Mouse (Mus musculus) neural tube, embryonic 10.5 days (tissue): ENCODE measurements around the gene Sgms1.

Source experiments
- DNase-seq: peaks from one replicate; pipeline ENCODE4 v3.0.0-alpha.2; 2017; ENCODE audit warnings: low spot score; ENCODE audit errors: extremely low spot score

The Sgms1 gene

DNA sequence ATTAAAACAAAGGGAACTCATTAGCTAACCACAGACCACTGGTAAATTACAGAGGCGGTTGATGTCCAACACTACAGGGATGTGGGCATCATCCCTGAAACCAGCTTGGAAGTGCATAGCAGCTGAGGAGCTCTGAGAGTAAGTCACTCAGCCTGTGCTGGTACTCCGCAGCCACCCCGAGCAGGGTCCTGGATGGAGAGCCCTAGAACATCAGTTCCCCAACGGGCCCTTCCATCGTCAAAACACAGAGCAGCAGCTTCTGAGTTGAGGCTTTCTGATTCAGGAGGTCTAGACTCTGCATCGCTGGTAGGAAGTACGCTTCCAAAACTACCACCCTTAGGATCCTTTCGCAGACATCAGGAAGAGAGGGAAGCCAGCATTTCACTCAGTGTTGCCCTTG is 5.8 kb downstream of the Sgms1 start:
- no peak for DNase-seq

DNA sequence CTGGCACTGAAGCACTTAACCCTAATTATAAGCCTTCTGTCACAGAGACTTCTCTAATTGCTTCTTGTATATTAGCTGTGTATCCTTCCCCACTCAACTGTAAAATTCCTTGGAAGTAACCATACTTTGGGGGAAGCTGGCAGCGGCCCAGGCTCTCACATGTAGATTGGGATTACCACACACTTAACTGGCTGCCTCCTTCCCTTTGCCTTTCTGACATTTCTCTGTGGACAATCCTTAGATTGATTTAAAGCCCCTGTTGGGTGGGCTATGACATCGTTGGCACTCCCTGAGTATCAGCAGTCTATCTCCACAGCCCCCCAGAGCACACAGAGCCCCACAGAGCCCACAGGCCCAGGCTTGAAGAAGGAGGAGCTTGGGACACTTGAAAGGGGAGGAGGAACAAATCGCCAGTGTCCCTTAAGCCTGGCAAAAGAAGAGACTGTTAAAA is 8.0 kb downstream of the Sgms1 start:
- DNase-seq = no peak

DNA sequence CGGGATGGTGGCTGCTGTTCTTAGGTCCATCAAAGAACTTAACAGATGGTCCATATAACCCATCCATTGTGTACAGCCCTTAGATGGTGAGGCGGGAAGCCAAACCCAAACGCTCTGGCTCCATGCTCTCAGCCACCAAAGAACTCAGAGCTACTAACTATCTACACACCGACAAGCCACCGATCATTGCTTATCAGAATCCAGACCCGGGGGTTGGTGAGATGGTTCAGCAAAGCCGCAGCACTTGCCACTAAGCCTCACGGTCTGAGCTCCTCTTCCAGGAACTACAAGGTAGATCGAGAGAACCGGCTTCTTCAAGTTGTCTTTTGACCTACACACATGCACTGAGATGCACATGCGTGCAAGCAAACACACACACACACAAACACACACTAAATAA is 8.8 kb downstream of the Sgms1 start:
- no peak for DNase-seq

DNA sequence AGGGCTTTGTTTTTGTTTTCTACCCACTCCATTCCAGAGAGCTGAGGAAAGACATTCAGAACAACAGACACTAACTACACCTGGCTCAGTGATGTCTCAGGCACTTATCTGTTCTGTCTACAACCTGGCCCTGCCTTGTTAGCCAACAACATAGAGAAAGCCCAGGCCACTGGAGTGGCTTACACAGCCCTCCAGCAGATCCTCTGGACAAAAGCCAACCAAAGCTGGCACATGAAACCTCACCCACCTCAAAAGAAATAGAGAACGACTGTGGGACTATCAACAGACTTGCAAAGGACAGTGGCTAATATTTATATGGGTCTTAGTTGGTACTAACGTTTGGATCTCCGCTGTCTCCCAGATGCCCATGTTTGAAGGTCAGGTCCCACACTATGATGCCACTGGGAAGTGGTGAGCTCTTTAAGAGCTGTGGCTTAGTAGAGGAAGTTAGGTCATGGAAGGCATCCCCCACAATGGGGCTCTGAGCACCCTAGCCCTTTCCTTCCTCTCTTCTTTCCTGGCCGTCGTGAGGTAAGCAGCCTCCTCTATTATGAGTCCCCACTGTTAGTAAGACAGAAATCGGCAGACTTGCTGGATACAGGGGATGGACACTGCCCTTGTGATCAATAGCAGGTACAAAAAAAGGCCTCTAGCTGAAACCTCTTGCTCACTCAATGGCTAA is 10.1 kb downstream of the Sgms1 start:
- no peak for DNase-seq

DNA sequence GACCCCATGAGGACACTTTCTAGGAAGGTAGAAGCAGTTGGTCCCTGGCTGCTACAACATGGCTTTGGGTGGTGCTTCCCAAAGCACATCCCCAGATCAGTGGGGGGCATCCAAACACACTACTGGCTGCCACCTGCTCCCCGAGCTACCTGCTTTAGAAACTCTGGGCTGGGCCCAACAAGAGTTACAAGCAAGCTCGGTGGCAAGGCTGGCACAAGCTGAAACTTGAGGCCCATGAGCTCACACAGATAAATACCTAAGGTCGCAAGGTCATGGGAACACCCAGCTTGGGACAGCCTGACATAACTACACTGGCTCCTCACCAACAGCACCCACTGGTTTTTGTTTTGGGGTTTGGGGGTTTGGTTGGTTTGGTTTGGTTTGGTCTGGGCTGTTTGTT is 10.9 kb downstream of the Sgms1 start:
- DNase-seq = no peak

GRCm38 (mm10) chr19:32377701-32378325 is 11.7 kb downstream of the Sgms1 start:
- DNase-seq = no peak

DNA sequence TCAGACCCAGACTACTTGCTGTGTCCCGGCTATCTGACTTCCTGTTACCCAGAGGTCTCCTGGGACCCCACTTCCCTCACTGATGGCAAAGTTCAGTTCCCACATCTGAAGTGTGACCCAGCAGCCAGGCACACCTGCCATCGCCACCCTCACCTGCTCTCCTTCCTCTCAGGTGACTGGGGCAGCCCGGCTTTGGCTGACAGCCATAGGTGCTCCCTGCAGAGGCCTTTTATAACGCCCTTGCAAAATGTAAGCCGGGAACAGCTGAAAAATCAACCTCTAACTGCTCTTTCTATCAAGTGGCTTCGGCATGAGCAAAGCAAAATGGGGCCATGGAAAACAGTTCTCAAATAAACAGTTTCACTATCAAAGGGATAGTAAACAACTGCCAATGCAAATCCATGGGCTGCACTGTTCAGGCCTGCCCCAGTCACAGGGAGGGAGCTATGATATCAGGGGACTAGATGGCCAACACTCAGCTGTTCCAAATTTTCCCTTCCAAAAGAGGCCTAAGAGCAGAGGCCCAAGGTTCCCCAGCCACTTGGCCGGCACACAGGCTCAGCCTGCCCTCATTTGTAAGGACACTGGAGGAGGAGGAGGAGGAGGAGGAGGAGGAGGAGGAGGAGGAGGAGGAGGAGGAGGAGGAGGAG is 12.5 kb downstream of the Sgms1 start:
- DNase-seq = no peak

DNA sequence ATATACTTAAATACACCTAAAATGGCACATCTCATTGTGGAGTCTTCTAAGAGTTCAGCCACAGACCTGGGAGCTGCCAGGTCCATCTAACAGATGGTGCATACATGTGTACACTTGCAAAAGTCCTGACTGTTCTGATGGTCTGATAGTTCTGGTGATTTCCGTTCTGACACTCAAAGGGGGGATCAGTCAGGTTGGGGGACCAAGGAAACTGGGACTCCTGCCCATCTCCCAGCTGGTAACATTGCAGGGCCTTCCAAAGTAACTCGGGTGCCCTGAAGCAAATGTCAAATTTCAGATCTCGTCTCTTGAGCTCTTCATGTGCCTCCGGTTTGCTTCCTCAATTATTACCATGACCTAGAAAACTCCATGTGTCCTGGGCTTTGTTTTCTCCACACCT is 13.5 kb downstream of the Sgms1 start:
- DNase-seq = no peak

- DNase-seq = no peak
These were observed 14.0 kb downstream of the Sgms1 start for GRCm38 (mm10) chr19:32375473-32375985.

GRCm38 (mm10) chr19:32374751-32375150 is 14.8 kb downstream of the Sgms1 start:
- no peak for DNase-seq

- DNase-seq = no peak
These were observed 15.5 kb downstream of the Sgms1 start for GRCm38 (mm10) chr19:32373865-32374655.

- no peak for DNase-seq
These were observed 17.1 kb downstream of the Sgms1 start for GRCm38 (mm10) chr19:32372373-32372772.

DNA sequence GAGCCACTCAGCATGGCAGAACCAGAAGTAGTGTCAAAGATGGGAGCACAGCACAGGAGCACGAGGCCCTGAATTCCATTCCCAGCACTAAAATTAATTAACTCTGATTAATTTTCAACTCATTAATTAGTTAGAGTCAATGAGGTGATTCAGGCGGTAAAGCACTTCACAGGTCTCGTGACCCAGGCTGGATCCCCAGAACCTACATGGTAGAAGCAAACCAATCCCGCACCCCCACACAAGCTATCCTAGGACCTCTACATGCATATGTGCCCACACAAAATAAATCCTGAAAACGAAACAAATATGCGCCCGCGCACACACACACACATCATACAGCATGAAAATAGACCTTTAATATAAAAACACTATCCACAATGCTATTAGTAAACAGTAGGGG is 22.2 kb downstream of the Sgms1 start:
- no peak for DNase-seq

DNA sequence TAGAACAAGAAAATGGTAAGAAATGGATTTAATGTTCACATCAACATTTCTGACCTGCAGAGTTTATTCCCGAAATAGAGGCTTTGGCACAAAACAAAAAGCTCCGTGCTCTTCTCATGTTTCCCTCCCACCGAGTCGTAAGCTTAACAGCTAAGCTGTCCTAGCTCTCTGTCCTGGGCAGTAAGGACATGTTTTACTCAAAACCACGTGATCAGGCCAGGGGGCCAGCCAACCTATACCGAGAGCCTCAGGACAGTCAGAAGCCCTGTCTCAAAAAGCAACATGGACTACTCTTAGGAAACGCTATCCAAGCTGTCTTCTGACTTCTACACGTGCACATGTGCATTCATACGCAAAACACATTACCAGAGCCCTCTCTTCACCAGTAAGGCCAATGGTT is 23.1 kb downstream of the Sgms1 start:
- no peak for DNase-seq

- no peak for DNase-seq
These were observed 24.4 kb downstream of the Sgms1 start for GRCm38 (mm10) chr19:32365111-32365510.

DNA sequence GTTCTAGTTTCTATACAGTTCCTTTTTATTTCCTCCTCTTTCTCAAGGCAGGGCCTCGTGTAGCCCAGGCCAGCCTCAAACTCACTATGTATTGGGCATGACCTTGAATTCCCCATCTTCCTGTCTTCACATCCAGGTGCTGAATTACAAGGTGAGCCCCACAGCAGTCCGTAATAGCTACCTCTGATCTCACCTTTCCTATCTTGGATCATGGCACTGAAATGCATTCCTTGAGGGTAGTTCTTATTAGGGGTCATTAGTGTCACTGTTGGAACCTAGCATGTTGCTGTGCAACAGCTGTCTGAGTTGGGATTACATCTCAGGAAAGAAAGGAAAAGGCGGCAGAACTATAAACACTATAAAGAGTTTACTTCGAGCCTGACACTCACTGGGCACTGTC is 25.9 kb downstream of the Sgms1 start:
- no peak for DNase-seq

DNA sequence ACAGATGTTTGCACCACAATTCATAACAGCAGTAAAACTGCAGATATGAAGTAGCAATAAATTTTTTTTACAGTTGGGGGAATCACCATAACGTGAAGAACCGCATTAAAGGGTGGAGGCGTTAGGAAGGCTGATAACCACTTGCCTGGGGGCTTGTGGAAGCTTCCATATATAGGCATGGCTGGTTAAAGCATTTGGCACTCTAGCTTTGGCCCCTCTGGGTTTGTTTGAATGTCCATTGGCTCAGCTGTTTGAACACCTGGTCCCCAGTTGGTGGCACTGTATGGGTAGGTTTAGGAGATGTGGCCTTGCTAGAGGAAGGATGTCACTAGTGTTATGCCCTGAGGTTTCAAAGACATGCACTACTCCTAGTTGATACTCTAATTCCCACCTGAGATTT is 27.0 kb downstream of the Sgms1 start:
- no peak for DNase-seq

GRCm38 (mm10) chr19:32360989-32361698 is 28.4 kb downstream of the Sgms1 start:
- no peak for DNase-seq

- DNase-seq = no peak
These were observed 29.0 kb downstream of the Sgms1 start for GRCm38 (mm10) chr19:32360546-32360945.

- no peak for DNase-seq
These were observed 30.6 kb downstream of the Sgms1 start for GRCm38 (mm10) chr19:32358699-32359517.
